Mouse (Mus musculus) neural tube, embryonic 10.5 days (tissue): ENCODE measurements around the gene Bcl2l1.
A peak's percentile ranks its signal among the peaks of the same experiment; 100 is the strongest.

ENCODE experiments used
- DNase-seq: peaks from one replicate; pipeline ENCODE4 v3.0.0-alpha.2; 2017; ENCODE audit warnings: low spot score; ENCODE audit errors: extremely low spot score

Bcl2l1 gene

GRCm38 (mm10) chr2:152772231-152772630 is 59.3 kb downstream of the Bcl2l1 start:
- no peak for DNase-seq

DNA sequence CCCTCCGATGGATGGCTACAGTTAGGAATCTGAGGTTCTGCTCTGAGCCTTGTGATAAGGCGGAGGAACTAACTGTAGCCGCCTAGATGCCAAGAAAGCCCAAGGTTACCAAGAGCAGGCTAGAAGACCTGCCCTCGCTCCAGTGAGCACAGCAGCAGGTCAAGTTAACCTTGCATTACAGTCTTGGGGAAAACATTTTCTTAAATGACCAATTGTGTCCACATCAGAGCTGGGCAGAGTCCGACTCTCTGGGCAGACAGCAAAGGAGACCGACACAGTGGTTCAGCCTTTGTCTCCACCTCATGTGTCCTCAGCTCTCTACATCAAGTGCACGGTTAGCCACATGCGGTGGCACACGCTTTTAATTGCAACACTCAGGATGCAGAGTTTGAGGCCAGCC is 60.0 kb downstream of the Bcl2l1 start:
- DNase-seq, result no peak

DNA sequence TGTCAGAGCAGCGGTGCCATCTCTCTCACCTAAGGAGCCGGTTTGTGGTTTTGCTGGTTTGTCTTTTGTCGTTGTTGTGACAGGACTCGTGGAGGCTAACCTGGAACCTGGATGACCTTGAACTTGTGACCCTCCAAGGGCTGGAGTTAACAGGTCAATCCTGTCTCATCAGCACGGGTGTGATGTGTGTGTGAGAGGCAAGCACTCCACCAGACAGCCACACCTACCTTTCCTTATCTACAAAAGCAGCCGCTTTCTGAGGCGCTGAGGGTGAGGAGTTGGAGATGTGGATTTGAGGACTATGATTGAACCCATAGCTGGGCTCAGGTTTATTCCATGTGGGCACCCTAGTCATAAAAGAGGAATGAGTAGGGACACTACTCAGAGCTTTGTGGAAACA is 61.9 kb downstream of the Bcl2l1 start:
- DNase-seq, result no peak

DNA sequence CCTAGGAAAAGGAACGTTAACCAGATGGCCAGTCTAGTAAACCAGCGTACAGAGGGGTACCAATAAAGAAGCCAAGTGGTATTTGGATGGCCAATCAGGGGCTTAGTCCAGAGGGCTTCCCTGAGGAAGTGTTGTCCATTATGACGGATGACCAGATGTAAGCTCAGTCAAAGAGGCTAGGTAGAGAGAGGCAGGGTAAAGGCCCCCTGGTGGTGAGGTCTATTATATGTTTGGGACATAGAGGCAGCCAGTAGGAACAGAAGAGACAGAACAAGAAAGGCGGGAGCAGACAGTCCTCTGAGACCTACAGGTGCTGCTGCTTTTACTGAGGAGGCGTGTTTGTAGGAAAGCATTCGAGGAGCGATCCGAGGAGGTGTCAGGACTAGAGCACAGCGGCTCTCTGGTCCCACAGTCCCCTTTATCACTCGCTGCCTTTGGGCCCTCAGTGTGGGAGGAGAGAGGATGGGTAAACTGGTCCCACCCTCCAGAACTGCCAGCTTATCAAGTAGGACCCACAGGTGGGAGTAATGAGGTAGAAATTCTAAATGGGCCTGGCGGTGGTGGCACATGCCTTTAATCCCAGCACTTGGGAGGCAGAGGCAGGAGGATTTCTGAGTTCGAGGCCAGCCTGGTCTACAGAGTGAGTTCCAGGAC is 63.8 kb downstream of the Bcl2l1 start:
- peak; percentile 53 for DNase-seq

- peak; percentile 96 for DNase-seq
These were observed 65.0 kb downstream of the Bcl2l1 start for GRCm38 (mm10) chr2:152766387-152767123.

DNA sequence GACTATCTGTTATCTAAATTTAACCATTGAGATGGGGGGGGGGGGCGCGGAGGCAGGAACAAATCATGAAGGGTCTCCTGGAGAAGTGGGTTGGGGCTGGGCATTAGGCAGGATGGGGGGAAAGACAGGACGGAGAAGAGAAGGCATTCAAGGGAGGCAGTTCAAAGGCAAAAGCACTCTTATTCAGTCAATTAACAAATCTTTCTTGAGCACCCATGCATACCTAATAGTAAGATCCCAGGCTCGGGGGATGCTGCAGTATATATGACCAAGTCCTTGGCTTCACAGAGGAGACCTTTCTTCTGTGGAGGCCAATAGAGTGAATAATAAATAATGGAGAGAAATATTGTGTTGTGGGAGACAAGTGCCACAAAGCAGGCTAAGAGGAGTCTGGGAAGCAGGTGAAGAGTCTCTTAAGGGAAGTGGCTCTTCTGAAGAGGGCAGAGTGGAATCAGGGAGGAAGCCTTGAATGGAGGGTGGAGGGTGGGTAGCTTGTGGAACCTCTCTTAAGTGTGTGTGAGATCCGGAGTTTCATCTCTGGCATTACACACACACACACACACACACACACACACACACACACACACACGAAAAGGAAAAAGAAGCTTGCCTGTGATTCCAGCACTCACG is 66.4 kb downstream of the Bcl2l1 start:
- no peak for DNase-seq

GRCm38 (mm10) chr2:152764172-152765044 is 67.1 kb downstream of the Bcl2l1 start:
- peak; percentile 42 for DNase-seq

- no peak for DNase-seq
These were observed 68.2 kb downstream of the Bcl2l1 start for GRCm38 (mm10) chr2:152763310-152763709.

DNA sequence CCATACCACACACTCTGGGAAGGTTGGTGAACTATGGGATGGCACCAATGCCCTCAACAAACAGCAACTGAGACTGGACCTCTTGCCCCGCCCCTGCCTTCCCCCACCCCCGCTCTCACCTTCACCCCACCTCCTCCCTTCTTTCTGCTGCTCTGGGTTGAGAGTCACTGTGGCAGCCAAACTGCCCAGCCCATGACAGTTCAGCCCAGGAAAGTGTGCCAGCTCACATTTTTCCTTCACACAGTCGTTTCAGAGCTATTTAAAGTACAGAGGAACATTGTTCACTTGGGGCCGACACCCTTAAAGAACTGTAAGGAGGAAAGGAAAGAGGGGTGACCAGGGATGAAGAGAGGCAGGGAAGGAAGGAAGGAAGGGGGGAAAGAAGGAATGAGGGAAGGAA is 73.2 kb downstream of the Bcl2l1 start:
- DNase-seq, result no peak

GRCm38 (mm10) chr2:152757478-152757877 is 74.0 kb downstream of the Bcl2l1 start:
- DNase-seq, result no peak

GRCm38 (mm10) chr2:152756474-152757393 is 74.8 kb downstream of the Bcl2l1 start:
- DNase-seq, result no peak

GRCm38 (mm10) chr2:152753944-152754711 is 77.4 kb downstream of the Bcl2l1 start, which contains the start of gene Cox4i2:
Cox4i2 (plus strand) TSS chr2:152754173.
- no peak for DNase-seq

- DNase-seq, result peak; percentile 87
These were observed 89.1 kb downstream of the Bcl2l1 start for GRCm38 (mm10) chr2:152742435-152742834.

GRCm38 (mm10) chr2:152741153-152742041 is 90.1 kb downstream of the Bcl2l1 start:
- no peak for DNase-seq

GRCm38 (mm10) chr2:152740490-152740889 is 91.0 kb downstream of the Bcl2l1 start:
- no peak for DNase-seq

GRCm38 (mm10) chr2:152739842-152740260 is 91.7 kb downstream of the Bcl2l1 start:
- DNase-seq, result peak; percentile 31

DNA sequence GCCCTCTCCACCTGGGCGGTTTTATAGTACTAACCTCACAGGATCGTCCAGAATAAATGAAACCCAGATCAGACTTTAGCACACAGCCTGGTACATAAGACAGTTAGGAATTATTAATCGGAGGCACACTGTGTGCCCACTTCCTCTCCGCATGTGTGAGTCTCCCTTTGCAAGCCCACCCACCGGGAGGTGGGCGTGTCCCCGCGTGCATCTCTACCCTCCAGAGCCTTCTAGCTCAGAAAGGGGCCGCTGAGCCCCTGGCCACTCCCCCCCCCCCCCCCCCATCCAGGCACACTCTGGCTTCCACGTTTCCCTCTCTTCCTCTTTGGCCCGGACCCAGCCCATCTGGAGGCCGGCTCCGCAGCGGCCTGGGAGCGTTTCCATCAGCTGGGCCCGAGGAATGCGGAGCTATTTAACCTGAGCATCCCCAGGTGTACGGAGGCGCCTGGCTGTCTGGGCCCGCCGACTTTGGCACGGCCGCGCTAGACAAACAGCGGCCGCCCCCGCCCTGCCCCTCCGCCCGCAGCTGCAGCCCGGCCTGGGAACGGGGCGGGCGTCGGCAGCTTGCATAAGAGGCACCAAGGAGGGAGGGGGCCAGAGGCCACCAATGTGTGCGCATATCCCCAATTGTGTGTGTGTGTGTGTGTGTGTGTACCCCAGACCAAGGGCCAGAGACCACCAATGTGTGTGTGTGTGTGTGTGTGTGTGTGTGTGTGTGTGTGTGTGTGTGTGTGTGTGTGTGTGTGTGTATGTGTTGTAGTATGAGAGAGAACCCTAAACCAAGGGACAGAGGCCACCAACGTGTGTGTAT is 92.3 kb downstream of the Bcl2l1 start:
- peak; percentile 84 for DNase-seq

- DNase-seq, result no peak
These were observed 93.2 kb downstream of the Bcl2l1 start for GRCm38 (mm10) chr2:152738341-152738740.
